Mouse (Mus musculus) lung, adult 2 months (tissue): ENCODE results near the gene Pde6h. TPM values are rescaled to one million over a fixed set of nuclear protein-coding genes. Genes with fewer than 3 reads are reported as not detected.

Source experiments
- DNase-seq: peaks from one replicate; pipeline ENCODE4 v3.0.0; 2022
- H3K4me1 ChIP-seq: fragments of 200-500 bp; 2 replicates; pipeline ENCODE4 v1.6.1; 2011; ENCODE audit warnings: low read length; ENCODE audit not compliant: control insufficient read depth, insufficient read depth
- H3K4me3 ChIP-seq: fragments of 200-500 bp; replicated peaks from 2 replicates; pipeline ENCODE3; 2011; ENCODE audit warnings: low read depth, mild to moderate bottlenecking, control low read depth, low read length; ENCODE audit errors: extremely low read depth
- CTCF ChIP-seq: fragments of 200-500 bp; IDR thresholded peaks from 2 replicates; pipeline ENCODE4 v1.5.1; 2011; ENCODE audit warnings: mild to moderate bottlenecking, low read length, control low read depth; ENCODE audit not compliant: insufficient read depth
- POLR2A ChIP-seq: fragments of 200-500 bp; IDR thresholded peaks from 2 replicates; pipeline ENCODE4 v1.6.1; 2011; ENCODE audit warnings: low read depth, mild to moderate bottlenecking, control low read depth, low read length, borderline replicate concordance; ENCODE audit errors: extremely low read depth
- WGBS: fragments of 180-500 bp; shearing (Covaris S2); methylation state at CpG from one replicate; pipeline ENCODE4 v1.1.7; 2018; 5-methylcytosine and 5-hydroxymethylcytosine counted together
- polyA plus RNA-seq: library from polyadenylated mRNA; depleted of rRNA; stranded (reverse); fragments of >200 nt; gene quantifications from 2 replicates; pipeline ENCODE4 v1.2.3, GENCODE M21; 2012

Gene Pde6h
- polyA plus RNA-seq, 1 experiment, result 0.02 TPM

DNA sequence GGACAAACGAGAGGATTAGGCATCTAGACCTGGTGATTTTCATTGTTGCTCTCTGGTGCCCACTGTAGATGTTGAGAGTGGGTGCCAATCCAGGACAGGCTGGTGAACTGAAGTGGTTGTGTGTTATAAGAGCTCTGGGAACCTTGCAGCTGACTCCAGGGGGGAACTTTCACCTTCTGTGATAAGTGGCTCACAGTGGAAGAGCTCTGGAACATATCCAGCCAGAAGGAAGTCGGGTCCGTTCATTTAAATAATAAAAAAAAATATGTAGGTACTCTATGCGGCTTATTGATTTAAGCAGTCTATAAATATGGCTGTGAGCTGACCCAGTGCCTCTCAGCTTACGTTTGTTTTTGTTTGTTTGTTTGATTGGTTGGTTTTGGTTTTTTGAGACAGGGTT lies 1.6 kb upstream of the Pde6h start, which contains the start of gene Erp27:
TSS of gene Erp27 (minus strand) at position 101 of the 400 bp plus-strand sequence.
- WGBS, result 55% methylated on average over 5 of the region's 5 CpGs
- Histone ChIP-seq H3K4me3 (no peak within 1 kb of the TSS), H3K4me1 (no peaks in the 10 kb centered on the region)
- DNase-seq, result no peak
- TF ChIP-seq CTCF, result no peak
- TF ChIP-seq POLR2A, result no peak

DNA sequence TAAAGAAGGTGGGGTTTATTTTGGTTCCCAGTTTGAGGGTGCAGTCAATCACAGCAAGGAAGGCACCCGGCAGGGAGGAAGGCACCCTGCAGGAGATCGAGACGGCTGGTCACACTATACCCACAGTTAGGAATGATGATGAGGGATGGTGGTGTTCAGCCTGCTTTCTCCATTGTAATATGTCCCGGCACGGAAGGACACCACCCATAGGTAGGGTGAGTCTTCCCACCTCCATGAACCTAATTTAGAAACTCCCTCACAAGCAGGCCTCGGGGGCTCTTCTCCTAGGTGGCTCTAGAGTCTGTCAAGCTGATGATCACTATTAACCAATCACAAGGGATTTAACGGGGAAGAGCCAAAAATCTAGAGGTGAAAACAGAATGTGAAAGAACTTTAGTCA lies 761 bp upstream of the Pde6h start:
- no peak for TF ChIP-seq POLR2A
- TF ChIP-seq CTCF, result no peak
- Histone ChIP-seq H3K4me3 (no peak overlapping the region), H3K4me1 (no peaks in the 10 kb centered on the region)
- 92% methylated on average over 7 of the region's 7 CpGs for WGBS
- no peak for DNase-seq

DNA sequence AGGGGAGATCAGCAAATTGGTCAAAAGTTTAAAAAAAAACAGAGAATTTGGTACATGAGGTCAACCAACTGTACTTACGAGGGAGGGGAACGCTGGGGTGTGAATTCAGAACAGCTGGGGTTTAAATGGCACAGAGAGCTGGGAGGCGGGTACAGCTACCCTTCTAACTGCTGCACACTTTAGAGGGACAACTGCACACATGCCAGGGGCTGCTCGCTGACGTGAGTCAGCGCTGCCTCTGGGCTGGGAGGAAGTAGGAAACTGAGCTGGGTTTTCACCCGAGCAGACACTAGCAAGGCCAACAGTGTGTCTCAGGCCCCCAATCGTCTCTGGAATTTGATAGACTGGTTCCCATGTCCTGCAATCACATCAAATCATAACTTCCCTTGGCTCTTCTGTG lies 1.4 kb downstream of the Pde6h start:
- H3K4me1 ChIP-seq, result no peaks in the 10 kb centered on the region
- TF ChIP-seq CTCF (no peak), POLR2A (no peak)
- WGBS, result 50% methylated on average over 8 of the region's 8 CpGs
- H3K4me3 ChIP-seq, result no peak overlapping the region
- no peak for DNase-seq

DNA sequence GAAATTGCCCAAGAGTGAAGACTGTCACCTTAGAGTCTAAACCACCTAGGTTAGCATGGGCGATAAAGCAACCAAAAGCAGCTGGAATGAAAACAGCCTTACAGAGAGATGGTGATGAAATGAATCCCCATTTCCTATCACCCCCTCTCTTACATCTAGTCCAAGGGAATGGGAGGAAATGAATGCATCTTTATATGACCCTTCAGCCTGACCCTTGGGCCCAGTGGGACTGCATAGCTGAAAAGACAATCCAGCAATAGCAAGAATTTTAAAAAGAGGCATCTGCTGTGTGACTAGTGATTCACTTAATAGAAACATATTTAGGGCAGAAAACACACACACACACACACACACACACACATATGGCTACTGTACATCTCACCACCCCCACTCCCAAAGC lies 4.0 kb downstream of the Pde6h start:
- WGBS, result 83% methylated on average over 1 of the region's 1 CpGs
- TF ChIP-seq CTCF (no peak), POLR2A (no peak)
- no peak for DNase-seq
- Histone ChIP-seq H3K4me1 (peaks cover 6% of the 10 kb centered on the region), H3K4me3 (no peak overlapping the region)

DNA sequence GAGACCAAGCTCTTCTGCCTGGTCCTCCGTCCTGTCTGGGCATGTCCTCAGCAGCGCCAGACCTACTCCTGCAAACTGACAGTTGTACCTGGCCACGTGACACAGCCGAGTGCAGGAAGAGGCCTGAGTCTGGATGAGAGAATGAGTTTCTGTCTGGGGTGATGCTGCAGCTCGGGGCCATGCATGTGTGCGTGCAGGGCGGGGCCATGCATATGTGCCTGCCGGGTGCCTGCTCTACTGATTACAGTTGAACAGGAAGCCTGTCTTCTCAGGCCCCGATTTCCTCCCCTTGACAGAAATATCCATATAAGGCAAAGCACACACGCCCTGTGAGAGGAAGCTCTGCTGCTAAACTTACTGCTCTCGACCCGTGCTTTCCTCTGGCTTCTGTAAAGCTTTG lies 7.0 kb downstream of the Pde6h start:
- TF ChIP-seq CTCF (no peak), POLR2A (no peak)
- Histone ChIP-seq H3K4me3 (peak overlapping the region; percentile 41), H3K4me1 (peaks cover 6% of the 10 kb centered on the region)
- DNase-seq, result no peak
- 14% methylated on average over 12 of the region's 12 CpGs for WGBS

DNA sequence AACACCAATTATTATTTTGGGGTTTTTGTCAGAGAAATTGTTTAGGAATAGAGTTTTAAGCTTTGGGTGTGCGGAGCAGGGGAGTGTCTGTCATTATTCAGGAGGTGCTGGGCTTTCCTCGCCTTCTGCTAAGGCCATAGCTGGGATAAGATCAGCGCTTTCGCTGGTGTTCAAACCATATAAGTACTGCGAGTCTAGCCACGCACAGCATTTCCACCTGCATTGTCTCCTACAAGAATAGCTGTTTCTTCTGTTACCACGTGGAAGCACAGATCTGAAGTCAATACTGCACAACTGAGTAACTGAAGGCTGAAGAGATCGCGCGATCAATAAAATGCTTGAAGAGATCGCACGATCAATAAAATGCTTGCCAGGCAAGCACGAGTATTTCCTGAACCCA lies 7.6 kb downstream of the Pde6h start:
- TF ChIP-seq CTCF (no peak), POLR2A (no peak)
- 80% methylated on average over 13 of the region's 13 CpGs for WGBS

DNA sequence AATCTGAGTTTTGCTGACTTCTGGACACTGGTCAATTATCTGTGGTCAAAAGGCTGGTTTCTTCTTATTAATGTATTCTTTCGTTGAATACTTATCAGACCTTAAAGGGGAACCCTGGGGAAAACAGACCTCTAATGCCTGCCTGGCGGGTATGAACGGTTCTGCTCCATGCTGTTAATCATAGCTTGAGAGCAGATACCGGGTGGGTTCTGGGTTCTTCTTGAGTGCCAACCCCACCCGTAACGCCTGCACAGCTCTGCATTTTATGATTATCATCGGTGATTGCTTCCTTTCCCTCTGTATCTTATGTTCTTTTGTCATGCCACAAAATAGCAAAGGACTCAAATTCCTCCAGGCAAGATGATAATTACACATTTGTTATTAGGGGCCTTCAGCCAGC lies 10.4 kb downstream of the Pde6h start:
- no peak for DNase-seq
- no peak for TF ChIP-seq POLR2A
- TF ChIP-seq CTCF, result no peak
- Histone ChIP-seq H3K4me1 (peaks cover 8% of the 10 kb centered on the region), H3K4me3 (no peak overlapping the region)
- 87% methylated on average over 7 of the region's 7 CpGs for WGBS

More for the DNA sequence above, 7.6 kb downstream of the Pde6h start:
- no peak for DNase-seq
- Histone ChIP-seq H3K4me1 (peaks cover 6% of the 10 kb centered on the region), H3K4me3 (no peak overlapping the region)

DNA sequence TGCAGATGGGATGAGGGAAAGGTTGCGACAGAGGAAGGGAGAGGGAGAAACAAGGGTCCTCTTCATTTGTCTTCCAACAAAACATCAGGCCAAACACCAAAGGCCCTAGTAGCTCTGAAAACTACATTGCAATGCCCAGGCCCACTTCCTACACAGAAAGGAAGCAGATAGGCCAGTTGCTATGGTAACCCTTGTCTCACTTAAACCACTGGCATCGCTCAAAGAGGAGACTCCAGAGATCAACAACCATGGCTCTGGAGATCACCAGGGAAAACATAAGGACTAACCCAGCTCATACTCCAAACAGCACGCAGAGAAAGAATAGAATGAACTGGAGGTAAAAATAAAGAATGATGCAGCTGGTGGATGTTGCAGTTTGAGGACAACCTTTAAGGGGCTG lies 11.6 kb downstream of the Pde6h start:
- Histone ChIP-seq H3K4me3 (no peak overlapping the region), H3K4me1 (peaks cover 8% of the 10 kb centered on the region)
- no peak for TF ChIP-seq POLR2A
- no peak for TF ChIP-seq CTCF
- 65% methylated on average over 3 of the region's 3 CpGs for WGBS
- DNase-seq, result no peak

DNA sequence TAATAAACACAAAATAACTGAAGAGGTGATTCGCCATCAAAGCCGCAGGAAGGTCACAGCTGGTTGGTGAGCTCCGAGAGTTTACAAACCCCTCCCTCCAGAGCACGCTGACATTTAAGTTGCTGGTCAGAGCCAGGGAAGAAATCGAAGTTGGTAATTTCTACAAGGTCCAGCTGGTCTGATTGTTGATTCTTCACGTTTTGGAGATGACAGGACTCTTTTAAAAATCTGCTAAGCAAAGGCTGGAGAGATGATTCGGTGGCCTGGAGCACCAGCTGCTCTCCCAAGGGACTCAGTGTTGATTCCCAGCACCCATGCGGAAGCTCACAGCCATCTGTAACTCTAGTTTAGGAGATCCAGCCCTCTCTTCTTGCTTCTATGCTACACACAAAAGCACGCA lies 12.7 kb downstream of the Pde6h start:
- DNase-seq, result no peak
- TF ChIP-seq POLR2A (no peak), CTCF (no peak)
- WGBS, result 79% methylated on average over 9 of the region's 9 CpGs
- Histone ChIP-seq H3K4me3 (no peak overlapping the region), H3K4me1 (peaks cover 2% of the 10 kb centered on the region; the same call in 1 of the 2 replicates)

DNA sequence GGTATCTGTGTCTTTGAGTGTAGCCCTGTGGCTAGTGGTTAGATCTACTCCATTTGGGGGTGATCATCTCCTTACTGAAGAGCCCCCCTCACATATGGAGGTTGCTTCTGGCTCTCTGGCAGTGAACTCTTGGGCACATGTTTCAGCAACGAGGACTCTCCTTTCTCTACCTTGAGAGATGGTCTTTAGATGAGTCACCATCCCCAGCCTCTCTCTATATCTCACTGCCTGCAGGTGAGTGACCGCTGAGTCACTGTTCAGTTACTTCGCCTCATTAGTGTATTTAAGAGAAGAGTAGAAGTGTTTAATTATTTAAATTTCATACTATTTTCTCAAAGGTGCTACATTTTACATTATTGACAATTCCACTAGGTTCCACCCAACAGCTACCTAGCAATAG lies 13.5 kb downstream of the Pde6h start:
- no peak for TF ChIP-seq POLR2A
- no peak for TF ChIP-seq CTCF
- Histone ChIP-seq H3K4me3 (no peak overlapping the region), H3K4me1 (peaks cover 2% of the 10 kb centered on the region; the same call in 1 of the 2 replicates)
- 77% methylated on average over 3 of the region's 3 CpGs for WGBS
- DNase-seq, result no peak
